Mouse (Mus musculus) naive thymus-derived CD4-positive, alpha-beta T cell, adult 2 months (primary cell): ENCODE data around the gene Gm13057.
"Not testable (repeated sequence)": the region's sequence is repeated elsewhere in the genome, so short reads cannot be mapped to it uniquely, and the experiment has no call there.

Experiments
- DNase-seq: peaks from one replicate; pipeline ENCODE4 v3.0.0-alpha.2; 2011; ENCODE audit warnings: low read depth

Gene Gm13057

DNA sequence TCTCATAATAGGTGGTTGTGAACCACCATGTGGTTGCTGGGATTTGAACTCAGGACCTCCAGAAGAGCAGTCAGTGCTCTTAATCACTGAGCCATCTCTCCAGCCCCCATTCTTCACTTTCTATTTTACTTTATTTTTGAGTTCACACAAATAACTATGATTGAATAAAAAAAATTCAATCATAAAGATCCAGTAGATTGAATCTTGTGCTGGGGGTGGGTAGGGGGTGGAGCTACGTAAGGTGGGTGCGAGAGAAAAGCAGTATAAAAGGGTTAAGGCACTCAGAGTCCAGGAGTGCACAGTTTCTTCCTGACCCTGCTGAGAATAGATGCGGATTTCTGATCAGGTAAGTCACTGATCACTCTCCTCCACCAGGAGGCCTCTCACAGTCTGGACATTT is at the start of gene Gm13057, which contains the start of gene BC080695:
Gm13057 (plus strand) TSS at position 310 of the 400 bp plus-strand sequence.
BC080695 (plus strand) TSS at position 301 of the 400 bp plus-strand sequence.
- not testable (repeated sequence) for DNase-seq

DNA sequence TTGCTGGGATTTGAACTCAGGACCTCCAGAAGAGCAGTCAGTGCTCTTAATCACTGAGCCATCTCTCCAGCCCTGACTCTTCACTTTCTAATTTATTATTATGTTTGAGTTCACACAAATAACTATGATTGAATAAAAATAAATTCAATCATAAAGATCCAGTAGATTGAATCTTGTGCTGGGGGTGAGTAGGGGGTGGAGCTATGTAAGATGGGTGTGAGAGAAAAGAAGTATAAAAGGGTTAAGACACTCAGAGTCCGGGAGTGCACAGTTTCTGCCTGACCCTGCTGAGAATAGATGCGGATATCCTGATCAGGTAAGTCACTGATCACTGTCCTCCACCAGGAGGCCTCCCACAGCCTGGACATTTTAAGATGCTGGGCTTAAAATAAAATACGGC is 40.5 kb upstream of the Gm13057 start, which contains the start of gene Gm13043:
Gm13043 (plus strand) TSS at position 301 of the 400 bp plus-strand sequence.
- no peak for DNase-seq

DNA sequence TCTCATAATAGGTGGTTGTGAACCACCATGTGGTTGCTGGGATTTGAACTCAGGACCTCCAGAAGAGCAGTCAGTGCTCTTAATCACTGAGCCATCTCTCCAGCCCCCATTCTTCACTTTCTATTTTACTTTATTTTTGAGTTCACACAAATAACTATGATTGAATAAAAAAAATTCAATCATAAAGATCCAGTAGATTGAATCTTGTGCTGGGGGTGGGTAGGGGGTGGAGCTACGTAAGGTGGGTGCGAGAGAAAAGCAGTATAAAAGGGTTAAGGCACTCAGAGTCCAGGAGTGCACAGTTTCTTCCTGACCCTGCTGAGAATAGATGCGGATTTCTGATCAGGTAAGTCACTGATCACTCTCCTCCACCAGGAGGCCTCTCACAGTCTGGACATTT is 15.9 kb upstream of the Gm13057 start, which contains the start of gene Gm13040:
Gm13040 (plus strand) TSS at position 301 of the 400 bp plus-strand sequence.
- DNase-seq, result not testable (repeated sequence)
